Mouse (Mus musculus): ENCODE measurements around the gene Crip3.

Crip3 gene

GRCm38 (mm10) chr17:46428761-46429414 is at the start of gene Crip3:
Gene Crip3 (plus strand): TSS chr17:46428926.
- no peak for DNase-seq

GRCm38 (mm10) chr17:46383294-46384060 is 45.2 kb upstream of the Crip3 start, which contains the start of gene Zfp318:
Gene Zfp318 (plus strand): TSS chr17:46383731.
- peak; percentile 90 to 95 for DNase-seq

- peak; percentile 25 to 32 for DNase-seq
Measured at GRCm38 (mm10) chr17:46384061-46384801, 44.5 kb upstream of the Crip3 start.

GRCm38 (mm10) chr17:46388200-46388599 is 40.5 kb upstream of the Crip3 start:
- DNase-seq = no peak

- DNase-seq = peak; percentile 25 to 29
Measured at GRCm38 (mm10) chr17:46393012-46393411, 35.7 kb upstream of the Crip3 start.

GRCm38 (mm10) chr17:46394631-46395030 is 34.1 kb upstream of the Crip3 start:
- DNase-seq = no peak

- DNase-seq = no peak
Measured at GRCm38 (mm10) chr17:46408478-46408877, 20.2 kb upstream of the Crip3 start.

GRCm38 (mm10) chr17:46418628-46419027 is 10.1 kb upstream of the Crip3 start:
- DNase-seq = no peak

GRCm38 (mm10) chr17:46419717-46420116 is 9.0 kb upstream of the Crip3 start:
- DNase-seq = no peak

- peak in 1 of 2 experiments; percentile 24 for DNase-seq
Measured at GRCm38 (mm10) chr17:46426496-46426895, 2.2 kb upstream of the Crip3 start.

- DNase-seq = no peak
Measured at GRCm38 (mm10) chr17:46433627-46434026, 4.9 kb downstream of the Crip3 start.

- peak; percentile 59 to 61 for DNase-seq
Measured at GRCm38 (mm10) chr17:46436672-46437366, 8.1 kb downstream of the Crip3 start.

- no peak for DNase-seq
Measured at GRCm38 (mm10) chr17:46438298-46438873, 9.7 kb downstream of the Crip3 start, which contains the start of gene Slc22a7. Gene Slc22a7 (minus strand): TSS chr17:46438457.

- no peak for DNase-seq
Measured at GRCm38 (mm10) chr17:46439176-46439575, 10.4 kb downstream of the Crip3 start.

- DNase-seq = no peak
Measured at GRCm38 (mm10) chr17:46444839-46445579, 16.3 kb downstream of the Crip3 start.

GRCm38 (mm10) chr17:46446264-46446663 is 17.5 kb downstream of the Crip3 start:
- no peak for DNase-seq

- DNase-seq = no peak
Measured at GRCm38 (mm10) chr17:46452683-46453082, 24.0 kb downstream of the Crip3 start.

- DNase-seq = no peak
Measured at GRCm38 (mm10) chr17:46453302-46453948, 24.7 kb downstream of the Crip3 start.

GRCm38 (mm10) chr17:46453970-46454411 is 25.3 kb downstream of the Crip3 start:
- DNase-seq = no peak

GRCm38 (mm10) chr17:46454539-46454938 is 25.8 kb downstream of the Crip3 start:
- no peak for DNase-seq
